8 mouse cellular contexts compared by ENCODE assay signal in the genomic region with DNA sequence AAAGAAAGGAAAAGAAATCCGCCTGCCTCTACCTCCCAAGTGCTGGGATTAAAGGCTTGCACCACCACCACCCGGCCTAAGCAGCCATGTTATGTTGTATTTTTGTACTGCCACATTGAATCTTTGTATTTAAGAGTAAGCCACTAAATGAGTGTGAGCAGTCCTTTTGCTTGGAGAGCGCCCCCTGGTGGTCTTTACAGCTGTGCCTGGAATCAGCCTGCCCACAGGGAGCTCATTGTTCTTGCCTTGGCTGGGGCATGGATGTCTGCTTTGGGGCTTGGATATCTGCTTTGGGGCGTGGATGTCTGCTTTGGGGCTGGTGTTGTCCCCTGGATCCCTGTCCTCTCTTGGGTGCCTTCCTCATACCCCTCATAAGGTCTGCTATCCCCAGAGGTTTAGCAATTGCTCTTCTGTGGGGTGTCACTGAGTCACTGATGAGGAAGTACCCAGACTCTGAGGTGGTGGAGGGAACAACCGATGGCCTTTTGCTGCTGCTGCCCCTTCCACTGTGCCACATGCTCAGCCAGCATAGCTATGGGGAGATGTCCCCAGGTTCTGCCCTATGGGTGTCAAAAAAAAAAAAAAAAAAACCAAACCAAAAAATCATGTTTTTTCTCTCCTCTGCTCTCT. TPM values are rescaled to one million over a fixed set of nuclear protein-coding genes. Genes with fewer than 3 reads are reported as not detected.
DNase-seq lines count a peak whose midpoint lies in the region; ATAC-seq and TF ChIP-seq lines count a peak whose summit lies in the region.

No protein-coding gene starts in this region.

- H3K36me3 ChIP-seq in ES-Bruce4 (ENCODE audit: control insufficient read depth, insufficient read depth, low read length, poor library complexity, severe bottlenecking) = no peaks in the 10 kb centered on the region

- no peak for TF ChIP-seq EP300 in ES-Bruce4 (IDR thresholded peaks at IDR 0.05; ENCODE audit: insufficient read depth, low read depth, low read length)

- H3K27me3 ChIP-seq in ES-Bruce4 (ENCODE audit: control insufficient read depth, insufficient read depth, low read length, poor library complexity, severe bottlenecking) = no peaks in the 10 kb centered on the region

- peak; percentile 89 for TF ChIP-seq CTCF in ES-Bruce4 (IDR thresholded peaks at IDR 0.05; ENCODE audit: low read depth, low read length)

- H3K27ac ChIP-seq in ES-Bruce4 (ENCODE audit: insufficient read depth, low read length) = no peak overlapping the region

- no peak for TF ChIP-seq POLR2A in ES-Bruce4 (IDR thresholded peaks at IDR 0.05; ENCODE audit: insufficient read depth, low read length)

- no peak overlapping the region for H3K9ac ChIP-seq in ES-Bruce4 (ENCODE audit: low read depth, poor library complexity, severe bottlenecking)

- no peaks in the 10 kb centered on the region for H3K4me1 ChIP-seq in ES-Bruce4 (ENCODE audit: control insufficient read depth, insufficient read depth, low read length)

- H3K9me3 ChIP-seq in ES-Bruce4 (replicated peaks; ENCODE audit: control insufficient read depth, insufficient read depth, low read length, poor library complexity, severe bottlenecking) = no peaks in the 10 kb centered on the region

- peak; percentile 56; the same call in 1 of the 2 replicates for ATAC-seq in cerebellum, adult (ENCODE audit: insufficient number of reproducible peaks, low FRiP score, low TSS enrichment)

- H3K4me3 ChIP-seq in ES-Bruce4 (ENCODE audit: low read depth, low read length) = no peak overlapping the region

- DNase-seq in 3T3-L1 (ENCODE audit: low read depth, low spot score) = peak; percentile 80
- peak; percentile 70 for DNase-seq in frontal cortex, postnatal 36 days (ENCODE audit: low spot score in 2 of 2)
- DNase-seq in kidney, postnatal 14 days = peak; percentile 75
- peak; percentile 59 to 60 for DNase-seq in lung, adult 18-20 months
- peak; percentile 84 for DNase-seq in right cerebral cortex, postnatal 14 days
- DNase-seq in urinary bladder, postnatal 4 days (ENCODE audit: low spot score in 2 of 2) = peak; percentile 42 to 77

RNA-seq across cellular contexts. Expression of a gene that starts 41.7 kb away (rescaled TPM):
- polyA plus RNA-seq in ES-Bruce4 (2011; ENCODE audit: insufficient read depth, insufficient read length, low read depth, missing spikeins) = 11.0 and 12.1 TPM in 2 replicates

RNA-seq across cellular contexts. Expression of a gene that starts 57.7 kb away (rescaled TPM):
- 13.4 and 14.6 TPM in 2 replicates for polyA plus RNA-seq in ES-Bruce4 (2011; ENCODE audit: insufficient read depth, insufficient read length, low read depth, missing spikeins)
